Comparison of ENCODE assay signal across 27 mouse cellular contexts in genomic region chr2:156250761-156251160, GRCm38 (mm10). TPM values are rescaled to one million over a fixed set of nuclear protein-coding genes. Genes with fewer than 3 reads are reported as not detected.
DNase-seq lines count a peak whose midpoint lies in the region; ATAC-seq and TF ChIP-seq lines count a peak whose summit lies in the region.
"Had no signal": no experiment of that assay in that cellular context is flagged by ENCODE, and none has a peak within 500 bp of the region (broad histone marks: within the 10 kb centered on the region; RNA-seq: fewer than 3 reads in every experiment).

No protein-coding gene starts in this region.

- no peak overlapping the region for H3K4me3 ChIP-seq in kidney, adult 2 months (ENCODE audit: insufficient read depth, low read depth, low read length)
- H3K4me3 ChIP-seq in kidney, embryonic 16.5 days (ENCODE audit: low read length), result no peak overlapping the region
- no peak overlapping the region for H3K4me3 ChIP-seq in liver, adult 2 months (ENCODE audit: insufficient read depth, low read depth, low read length)
- H3K4me3 ChIP-seq in liver, embryonic 11.5 days (ENCODE audit: low read depth, low read length), result no peak overlapping the region
- H3K4me3 ChIP-seq: embryonic facial prominence, embryonic 10.5 days; embryonic facial prominence, embryonic 13.5 days; erythroblast, embryonic 14.5 days; forebrain, embryonic 12.5 days; forebrain, embryonic 15.5 days; heart, embryonic 12.5 days; heart, embryonic 15.5 days; hindbrain, embryonic 10.5 days; hindbrain, embryonic 13.5 days had no signal

- no peak overlapping the region for H3K4me2 ChIP-seq in kidney, embryonic 16.5 days (replicated peaks; ENCODE audit: low read depth, low read length)
- H3K4me2 ChIP-seq in liver, embryonic 11.5 days, result no peak overlapping the region
- H3K4me2 ChIP-seq: embryonic facial prominence, embryonic 13.5 days; forebrain, embryonic 12.5 days; forebrain, embryonic 15.5 days; heart, embryonic 12.5 days; heart, embryonic 15.5 days; hindbrain, embryonic 13.5 days had no signal

- peak; percentile 82 for DNase-seq in kidney, adult 2 months
- no peak for DNase-seq in kidney, postnatal 14 days
- peak; percentile 20 to 40 for DNase-seq in kidney, postnatal 25 days
- DNase-seq in liver, adult 2 months (ENCODE audit: extremely low read depth, low read depth, low spot score), result peak; percentile 42
- no peak for DNase-seq in liver, embryonic 11.5 days (ENCODE audit: low spot score)
- DNase-seq: adrenal gland, adult 2 months; adrenal gland, postnatal 14 days; cerebellum, adult 11-12 months; cerebellum, adult 8-10 months; cerebellum, postnatal 10 days; cerebellum, postnatal 36 days; embryo, embryonic 11 days; gastrocnemius, postnatal 25 days; heart, adult 18-20 months; heart, postnatal 10 days; heart, postnatal 36 days had no signal

- no peaks in the 10 kb centered on the region for H3K79me2 ChIP-seq in liver, adult 2 months (ENCODE audit: control insufficient read depth, insufficient read depth, low read length)

- H3K9ac ChIP-seq in kidney, embryonic 16.5 days (replicated peaks; ENCODE audit: low read length), result no peak overlapping the region
- H3K9ac ChIP-seq in liver, adult 2 months (ENCODE audit: low read depth, low read length), result no peak overlapping the region
- no peak overlapping the region for H3K9ac ChIP-seq in liver, embryonic 11.5 days (ENCODE audit: low read depth, low read length)
- H3K9ac ChIP-seq: embryonic facial prominence, embryonic 13.5 days; forebrain, embryonic 12.5 days; forebrain, embryonic 15.5 days; heart, embryonic 12.5 days; heart, embryonic 15.5 days; hindbrain, embryonic 13.5 days had no signal

- H3K9me3 ChIP-seq in kidney, embryonic 16.5 days (ENCODE audit: low read length), result no peaks in the 10 kb centered on the region
- H3K9me3 ChIP-seq in liver, embryonic 11.5 days (ENCODE audit: control insufficient read depth, low read length), result no peaks in the 10 kb centered on the region
- H3K9me3 ChIP-seq: embryonic facial prominence, embryonic 10.5 days; embryonic facial prominence, embryonic 13.5 days; forebrain, embryonic 12.5 days; forebrain, embryonic 15.5 days; heart, embryonic 12.5 days; heart, embryonic 15.5 days; hindbrain, embryonic 10.5 days; hindbrain, embryonic 13.5 days had no signal

- H3K36me3 ChIP-seq in kidney, adult 2 months (ENCODE audit: control insufficient read depth, insufficient read depth, low read length), result peaks cover 4% of the 10 kb centered on the region
- H3K36me3 ChIP-seq in kidney, embryonic 16.5 days (ENCODE audit: insufficient read depth, low read length), result peaks cover 23% of the 10 kb centered on the region
- peaks cover 27% of the 10 kb centered on the region for H3K36me3 ChIP-seq in liver, adult 2 months (ENCODE audit: control insufficient read depth, insufficient read depth, low read length)
- H3K36me3 ChIP-seq in liver, embryonic 11.5 days (ENCODE audit: control insufficient read depth, insufficient read depth, low read length), result peaks cover 9% of the 10 kb centered on the region

- H3K27me3 ChIP-seq in kidney, adult 2 months (replicated peaks; ENCODE audit: control insufficient read depth, insufficient read depth, low read length), result no peaks in the 10 kb centered on the region
- H3K27me3 ChIP-seq in kidney, embryonic 16.5 days (ENCODE audit: insufficient read depth, low read length), result no peaks in the 10 kb centered on the region
- H3K27me3 ChIP-seq in liver, adult 2 months (ENCODE audit: control insufficient read depth, insufficient read depth, low read length), result no peaks in the 10 kb centered on the region
- no peaks in the 10 kb centered on the region for H3K27me3 ChIP-seq in liver, embryonic 11.5 days (replicated peaks; ENCODE audit: control insufficient read depth, insufficient read depth, low read length)
- H3K27me3 ChIP-seq: embryonic facial prominence, embryonic 13.5 days; forebrain, embryonic 12.5 days; forebrain, embryonic 15.5 days; heart, embryonic 12.5 days; heart, embryonic 15.5 days; hindbrain, embryonic 13.5 days had no signal

- H3K4me1 ChIP-seq in kidney, adult 2 months (ENCODE audit: control insufficient read depth, insufficient read depth, low read length), result peaks cover 20% of the 10 kb centered on the region
- H3K4me1 ChIP-seq in kidney, embryonic 16.5 days (ENCODE audit: insufficient read depth, low read length), result no peaks in the 10 kb centered on the region
- H3K4me1 ChIP-seq in liver, adult 2 months (ENCODE audit: control insufficient read depth, insufficient read depth, low read length), result peaks cover 4% of the 10 kb centered on the region; the same call in 1 of the 2 replicates
- no peaks in the 10 kb centered on the region for H3K4me1 ChIP-seq in liver, embryonic 11.5 days (replicated peaks; ENCODE audit: control insufficient read depth, insufficient read depth, low read length)
- H3K4me1 ChIP-seq: forebrain, embryonic 12.5 days; forebrain, embryonic 15.5 days; heart, embryonic 12.5 days; heart, embryonic 15.5 days; hindbrain, embryonic 10.5 days; hindbrain, embryonic 13.5 days had no signal

- peak overlapping the region; percentile 96 for H3K27ac ChIP-seq in kidney, adult 2 months (ENCODE audit: insufficient read depth, low read depth, low read length)
- no peak overlapping the region for H3K27ac ChIP-seq in kidney, embryonic 16.5 days (ENCODE audit: low read length)
- no peak overlapping the region for H3K27ac ChIP-seq in liver, adult 2 months (replicated peaks; ENCODE audit: insufficient read depth, low read depth, low read length)
- H3K27ac ChIP-seq in liver, embryonic 11.5 days (ENCODE audit: low read depth, low read length), result no peak overlapping the region
- H3K27ac ChIP-seq: embryonic facial prominence, embryonic 10.5 days; embryonic facial prominence, embryonic 13.5 days; forebrain, embryonic 12.5 days; forebrain, embryonic 15.5 days; heart, embryonic 15.5 days; hindbrain, embryonic 10.5 days; hindbrain, embryonic 13.5 days had no signal

- TF ChIP-seq CTCF in kidney, adult 2 months (conservative IDR thresholded peaks at IDR 0.05; ENCODE audit: insufficient read depth, insufficient read length, low read depth, low read length), result no peak
- no peak for TF ChIP-seq CTCF in liver, adult 2 months (IDR thresholded peaks at IDR 0.05; ENCODE audit: low read depth, low read length)

- no peak for ATAC-seq in kidney, embryonic 16.5 days (ENCODE audit: low FRiP score, low TSS enrichment)
- ATAC-seq in liver, embryonic 11.5 days (replicated peaks; ENCODE audit: low FRiP score), result no peak
- ATAC-seq: CD4-positive, CD25-positive, alpha-beta regulatory T cell, adult 4 months; forebrain, embryonic 15.5 days had no signal

- no peak for TF ChIP-seq POLR2A in kidney, adult 2 months (IDR thresholded peaks at IDR 0.05; ENCODE audit: low read depth, low read length)
- no peak for TF ChIP-seq POLR2A in liver, adult 2 months (IDR thresholded peaks at IDR 0.05; ENCODE audit: extremely low read depth, insufficient read depth, low read length)

RNA-seq across cellular contexts. Expression of gene Phf20, which starts 54.5 kb away (rescaled TPM):
- polyA plus RNA-seq in kidney, adult 2 months (2012; rRNA removed), result 14.6 and 16.3 TPM in 2 replicates
- polyA plus RNA-seq in kidney, embryonic 16.5 days (2015; fragmentation: Nextera tagmentation; extraction: Ambion mirVana), result 68.2 and 82.5 TPM in 2 replicates
- total RNA-seq in liver, adult 2 months (2014; rRNA removed), result 5.6 and 6.2 TPM in 2 replicates
- polyA plus RNA-seq in liver, adult 2 months (2012; rRNA removed), result 2.9 and 3.1 TPM in 2 replicates
- polyA plus RNA-seq in liver, embryonic 11.5 days (2014; fragmentation: Nextera tagmentation; extraction: Ambion mirVana), result 33.8 and 42.9 TPM in 2 replicates

Comparison
In these comparisons a context has a peak if more than half of its experiments do, and no peak if none do; other contexts are left out.
1. DNase-seq: peak in kidney, adult 2 months (single experiment), kidney, postnatal 25 days (2 of 2) and liver, adult 2 months (single experiment); none in kidney, postnatal 14 days (single experiment) and liver, embryonic 11.5 days (single experiment).